Mouse (Mus musculus): ENCODE measurements at regions not wholly inside any gene's neighbourhood (a gene's known extent, or its start where the extent isn't known, plus 50 kb on each side); places are given as distances from the start of the nearest gene placed in this dataset.

DNA sequence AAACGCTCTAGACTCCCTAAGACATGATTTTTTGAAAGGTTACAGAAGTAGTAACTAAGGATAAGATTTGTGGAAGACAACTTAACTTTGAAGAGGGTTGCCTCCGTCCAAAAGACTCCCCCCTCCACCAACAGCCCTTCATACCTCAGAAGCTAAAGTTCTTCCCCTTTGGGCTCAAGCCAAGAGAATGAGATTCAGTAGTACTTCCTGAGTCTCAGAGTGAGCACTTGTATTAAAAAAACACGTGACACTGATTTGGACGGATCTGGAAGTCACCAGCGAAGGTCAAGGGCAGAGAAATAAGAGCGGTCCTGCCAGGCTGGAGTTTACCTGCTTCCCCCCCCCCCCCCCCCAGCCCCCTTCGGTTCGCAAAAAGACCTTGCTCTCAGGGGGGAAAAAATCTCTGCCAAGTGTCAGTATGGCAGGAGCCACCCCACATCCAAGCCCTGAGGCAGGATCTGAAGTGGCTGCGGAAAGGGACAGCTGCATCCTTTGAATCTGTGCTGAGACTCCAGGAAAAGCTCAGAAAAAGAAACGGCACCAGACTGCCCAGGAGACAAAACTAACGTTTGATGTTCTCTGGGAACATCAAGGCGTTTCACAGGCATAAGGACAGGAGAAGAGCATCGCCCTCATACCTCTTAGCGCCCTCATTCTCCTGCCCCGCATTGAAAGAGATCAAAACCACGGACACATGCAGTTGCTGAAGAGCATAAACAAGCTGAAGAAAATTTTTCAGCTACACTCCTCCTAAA lies 341.2 kb upstream of the Atp2b1 start:
- no peak for TF ChIP-seq CTCF (IDR thresholded peaks at IDR 0.05; ENCODE audit: low read depth)
- TF ChIP-seq EP300 (IDR thresholded peaks at IDR 0.05; ENCODE audit: low read depth) = no peak

All from liver, postnatal 0 days (tissue).